In genomic region chr3:49667543-49668338, GRCm38 (mm10) we compare ENCODE assay signal across 26 mouse cellular contexts.
A peak's percentile ranks its signal among the peaks of the same experiment; 100 is the strongest.
DNase-seq lines count a peak whose midpoint lies in the region; ATAC-seq and TF ChIP-seq lines count a peak whose summit lies in the region.
"Had no signal": no experiment of that assay in that cellular context is flagged by ENCODE, and none has a peak within 500 bp of the region (broad histone marks: within the 10 kb centered on the region; RNA-seq: fewer than 3 reads in every experiment).

No protein-coding gene starts in this region.

- peak; percentile 57 to 69 for DNase-seq in heart, adult 18-20 months
- no peak for DNase-seq in heart, postnatal 4 days
- peak; percentile 12 for DNase-seq in lung, postnatal 0 days (ENCODE audit: low spot score)
- no peak for DNase-seq in lung, postnatal 14 days
- DNase-seq in heart, postnatal 14 days: peak; percentile 19 to 25
- DNase-seq in layer of hippocampus, adult 11-12 months (ENCODE audit: low spot score): no peak
- DNase-seq in left cerebral cortex, postnatal 36 days (ENCODE audit: low spot score in 2 of 2): no peak
- DNase-seq: adrenal gland, postnatal 25 days; B cell, adult 2 months; cerebellum, adult 11-12 months; cerebellum, postnatal 10 days; kidney, adult 2 months; layer of hippocampus, adult 9-11 months; lung, embryonic 14.5 days; lung, postnatal 36 days; right cerebral cortex, postnatal 4 days; thymus, postnatal 4 days had no signal

- TF ChIP-seq EP300 in lung, postnatal 0 days (IDR thresholded peaks at IDR 0.05): no peak

- H3K9me3 ChIP-seq in lung, postnatal 0 days (ENCODE audit: low read length): no peaks in the 10 kb centered on the region
- H3K9me3 ChIP-seq: forebrain, embryonic 13.5 days; hindbrain, embryonic 12.5 days; intestine, embryonic 15.5 days; liver, embryonic 15.5 days; megakaryocyte, embryonic 14.5 days; midbrain, embryonic 12.5 days; neural tube, embryonic 13.5 days had no signal

- WGBS in lung, postnatal 0 days: 77% methylated on average over 9 of the region's 9 CpGs

- H3K4me2 ChIP-seq in lung, postnatal 0 days (replicated peaks; ENCODE audit: low read depth, low read length): no peak overlapping the region
- H3K4me2 ChIP-seq: forebrain, embryonic 13.5 days; hindbrain, embryonic 12.5 days; intestine, embryonic 15.5 days; liver, embryonic 15.5 days; lung, embryonic 14.5 days; midbrain, embryonic 12.5 days; neural tube, embryonic 13.5 days had no signal

- intact Hi-C loops in heart, postnatal 14 days (cut with DNase I): no loop called here
- intact Hi-C loops in left cerebral cortex, postnatal 36 days (cut with DNase I): no loop called here

- no peaks in the 10 kb centered on the region for H3K4me1 ChIP-seq in lung, postnatal 0 days (ENCODE audit: insufficient read depth, low read depth, low read length)
- H3K4me1 ChIP-seq: hindbrain, embryonic 12.5 days; intestine, embryonic 15.5 days; liver, embryonic 15.5 days; megakaryocyte, embryonic 14.5 days; midbrain, embryonic 12.5 days had no signal

- H3K27me3 ChIP-seq in lung, postnatal 0 days (replicated peaks; ENCODE audit: insufficient read depth, low read length): no peaks in the 10 kb centered on the region
- H3K27me3 ChIP-seq: forebrain, embryonic 13.5 days; hindbrain, embryonic 12.5 days; intestine, embryonic 15.5 days; liver, embryonic 15.5 days; megakaryocyte, embryonic 14.5 days; midbrain, embryonic 12.5 days; neural tube, embryonic 13.5 days had no signal

- ATAC-seq in lung, postnatal 0 days: no peak
- ATAC-seq: forebrain, embryonic 13.5 days; hindbrain, postnatal 0 days; intestine, embryonic 15.5 days had no signal

- H3K36me3 ChIP-seq in lung, postnatal 0 days (ENCODE audit: insufficient read depth, low read length): no peaks in the 10 kb centered on the region
- H3K36me3 ChIP-seq: hindbrain, embryonic 12.5 days; intestine, embryonic 15.5 days; liver, embryonic 15.5 days; midbrain, embryonic 12.5 days; neural tube, embryonic 13.5 days had no signal

- no peak overlapping the region for H3K27ac ChIP-seq in lung, postnatal 0 days (ENCODE audit: low read length)
- H3K27ac ChIP-seq: forebrain, embryonic 13.5 days; hindbrain, embryonic 12.5 days; hindbrain, postnatal 0 days; intestine, embryonic 15.5 days; liver, embryonic 15.5 days; midbrain, embryonic 12.5 days; neural tube, embryonic 13.5 days had no signal

- H3K4me3 ChIP-seq in lung, postnatal 0 days (ENCODE audit: low read depth, low read length): no peak overlapping the region
- H3K4me3 ChIP-seq: forebrain, embryonic 13.5 days; hindbrain, embryonic 12.5 days; intestine, embryonic 15.5 days; liver, embryonic 15.5 days; megakaryocyte, embryonic 14.5 days; midbrain, embryonic 12.5 days; myocyte; neural tube, embryonic 13.5 days had no signal

- H3K9ac ChIP-seq in lung, postnatal 0 days (replicated peaks; ENCODE audit: low read depth): no peak overlapping the region
- H3K9ac ChIP-seq: forebrain, embryonic 13.5 days; hindbrain, embryonic 12.5 days; intestine, embryonic 15.5 days; liver, embryonic 15.5 days; lung, embryonic 14.5 days; midbrain, embryonic 12.5 days; neural tube, embryonic 13.5 days had no signal

- no peak for TF ChIP-seq CTCF in lung, postnatal 0 days (IDR thresholded peaks at IDR 0.05)

Comparison
In these comparisons a context has a peak if more than half of its experiments do, and no peak if none do; other contexts are left out.
1. DNase-seq: peak in heart, adult 18-20 months (2 of 2), lung, postnatal 0 days (single experiment) and heart, postnatal 14 days (2 of 2); none in heart, postnatal 4 days (single experiment), lung, postnatal 14 days (single experiment), layer of hippocampus, adult 11-12 months (single experiment) and left cerebral cortex, postnatal 36 days (0 of 2).